Mouse (Mus musculus): Measurements from ENCODE around the gene Tdpoz1. TPM values are rescaled to one million over a fixed set of nuclear protein-coding genes. Genes with fewer than 3 reads are reported as not detected.

The Tdpoz1 gene
- polyA plus RNA-seq, 1 experiment from 2014 or later: not detected

Other genes with a start within 250 kb of the Tdpoz1 start
- 1.1 TPM in 2 replicates for gene Tchh, start 234.0 kb downstream of the Tdpoz1 start, polyA plus RNA-seq (2014; fragmentation: Nextera tagmentation; extraction: Ambion mirVana)
- not detected in 2 replicates for gene Tchhl1, start 207.6 kb downstream of the Tdpoz1 start, polyA plus RNA-seq (2014; fragmentation: Nextera tagmentation; extraction: Ambion mirVana)
- gene S100a11, start 155.8 kb downstream of the Tdpoz1 start, polyA plus RNA-seq (2014; fragmentation: Nextera tagmentation; extraction: Ambion mirVana): 282 and 313 TPM in 2 replicates
- 202 and 203 TPM in 2 replicates for gene S100a10, start 121.2 kb downstream of the Tdpoz1 start, polyA plus RNA-seq (2014; fragmentation: Nextera tagmentation; extraction: Ambion mirVana)
- not detected in 2 replicates for gene Tdpoz2, start 23.6 kb downstream of the Tdpoz1 start, polyA plus RNA-seq (2014; fragmentation: Nextera tagmentation; extraction: Ambion mirVana)
- gene Gm37596, start 16.8 kb upstream of the Tdpoz1 start, polyA plus RNA-seq (2014; fragmentation: Nextera tagmentation; extraction: Ambion mirVana): not detected in 2 replicates
- gene Gm5773, start 96.7 kb upstream of the Tdpoz1 start, polyA plus RNA-seq (2014; fragmentation: Nextera tagmentation; extraction: Ambion mirVana): not detected in 2 replicates
- gene Tdpoz4, start 120.1 kb upstream of the Tdpoz1 start, polyA plus RNA-seq (2014; fragmentation: Nextera tagmentation; extraction: Ambion mirVana): not detected in 2 replicates
- gene Tdpoz3, start 149.7 kb upstream of the Tdpoz1 start, polyA plus RNA-seq (2014; fragmentation: Nextera tagmentation; extraction: Ambion mirVana): not detected in 2 replicates

Data from neural tube, embryonic 11.5 days (tissue).